ENCODE assay signal across 8 mouse cellular contexts in genomic region chr9:108686475-108686887, GRCm38 (mm10). TPM values are rescaled to one million over a fixed set of nuclear protein-coding genes. Genes with fewer than 3 reads are reported as not detected.
A peak's percentile ranks its signal among the peaks of the same experiment; 100 is the strongest.
DNase-seq lines count a peak whose midpoint lies in the region; ATAC-seq and TF ChIP-seq lines count a peak whose summit lies in the region.

No protein-coding gene starts in this region.

- H3K36me3 ChIP-seq in heart, embryonic 10.5 days, result peaks cover 34% of the 10 kb centered on the region
- H3K36me3 ChIP-seq in heart, embryonic 11.5 days (ENCODE audit: control insufficient read depth, insufficient read depth, low read length), result peaks cover 9% of the 10 kb centered on the region
- no peaks in the 10 kb centered on the region; the same call in 1 of the 2 replicates for H3K36me3 ChIP-seq in kidney, embryonic 14.5 days (ENCODE audit: control insufficient read depth, insufficient read depth, low read length)

- no peak for TF ChIP-seq POLR2A in brain, embryonic 14.5 days (IDR thresholded peaks at IDR 0.05; ENCODE audit: borderline replicate concordance, extremely low read depth, insufficient read depth, insufficient read length, poor library complexity, severe bottlenecking)

- no peak overlapping the region for H3K27ac ChIP-seq in heart, embryonic 10.5 days
- no peak overlapping the region for H3K27ac ChIP-seq in heart, embryonic 11.5 days (ENCODE audit: low read depth, low read length)
- no peak overlapping the region for H3K27ac ChIP-seq in kidney, embryonic 14.5 days (ENCODE audit: low read depth, low read length)

- no peak overlapping the region for H3K4me2 ChIP-seq in heart, embryonic 11.5 days
- H3K4me2 ChIP-seq in kidney, embryonic 14.5 days (replicated peaks; ENCODE audit: low read depth, low read length), result no peak overlapping the region

- peaks cover 5% of the 10 kb centered on the region; the same call in 1 of the 2 replicates for H3K4me1 ChIP-seq in heart, embryonic 10.5 days
- 0 out of 2 replicates have a peak, but pooled peaks cover 2% of the 10 kb centered on the region for H3K4me1 ChIP-seq in heart, embryonic 11.5 days (ENCODE audit: control insufficient read depth, insufficient read depth, low read length)
- H3K4me1 ChIP-seq in kidney, embryonic 14.5 days (ENCODE audit: control insufficient read depth, insufficient read depth, low read length), result no peaks in the 10 kb centered on the region

- H3K27me3 ChIP-seq in heart, embryonic 10.5 days (ENCODE audit: insufficient read depth, poor library complexity, severe bottlenecking), result peaks cover 11% of the 10 kb centered on the region
- no peaks in the 10 kb centered on the region for H3K27me3 ChIP-seq in heart, embryonic 11.5 days (ENCODE audit: control insufficient read depth, insufficient read depth, low read length)
- no peaks in the 10 kb centered on the region for H3K27me3 ChIP-seq in kidney, embryonic 14.5 days (ENCODE audit: control insufficient read depth, insufficient read depth, low read length)

- H3K9me3 ChIP-seq in heart, embryonic 10.5 days, result no peaks in the 10 kb centered on the region
- H3K9me3 ChIP-seq in heart, embryonic 11.5 days (replicated peaks; ENCODE audit: control insufficient read depth, low read length), result no peaks in the 10 kb centered on the region
- H3K9me3 ChIP-seq in kidney, embryonic 14.5 days (ENCODE audit: control insufficient read depth, low read length), result no peaks in the 10 kb centered on the region

- ATAC-seq in heart, embryonic 11.5 days (replicated peaks; ENCODE audit: insufficient number of reproducible peaks, low FRiP score, low TSS enrichment), result no peak
- ATAC-seq in megakaryocyte progenitor cell, adult 5-6 weeks (replicated peaks; ENCODE audit: poor library complexity), result no peak
- no peak for ATAC-seq in kidney, embryonic 14.5 days (ENCODE audit: low FRiP score, low TSS enrichment)

- H3K9ac ChIP-seq in heart, embryonic 11.5 days (ENCODE audit: low read depth, low read length), result no peak overlapping the region
- H3K9ac ChIP-seq in kidney, embryonic 14.5 days (ENCODE audit: low read depth, low read length), result no peak overlapping the region

- peak; percentile 74 for DNase-seq in heart, embryonic 10.5 days (ENCODE audit: low spot score)
- peak; percentile 60 for DNase-seq in brain, embryonic 14.5 days (ENCODE audit: low read depth)
- peak; percentile 10 for DNase-seq in gastrocnemius, postnatal 25 days
- peak; percentile 21 for DNase-seq in lung, postnatal 14 days
- DNase-seq in right cerebral cortex, postnatal 14 days, result no peak

- 58% methylated on average over 4 of the region's 4 CpGs for WGBS in heart, embryonic 10.5 days
- 44% methylated on average over 4 of the region's 4 CpGs for WGBS in heart, embryonic 11.5 days (ENCODE audit: insufficient replicate concordance)
- whole genome bisulfite sequencing in kidney, embryonic 14.5 days, result 23% methylated on average over 4 of the region's 4 CpGs

- H3K4me3 ChIP-seq in heart, embryonic 10.5 days, result no peak overlapping the region
- H3K4me3 ChIP-seq in heart, embryonic 11.5 days (ENCODE audit: low read depth, low read length), result no peak overlapping the region
- no peak overlapping the region for H3K4me3 ChIP-seq in kidney, embryonic 14.5 days (ENCODE audit: low read length)

- TF ChIP-seq CTCF in brain, embryonic 14.5 days (IDR thresholded peaks at IDR 0.05; ENCODE audit: borderline replicate concordance, extremely low read depth, insufficient read depth, insufficient read length), result no peak

RNA-seq across cellular contexts. Expression of gene Prkar2a, which starts 2.6 kb away (rescaled TPM):
- polyA plus RNA-seq in heart, embryonic 10.5 days (2016; fragmentation: Nextera tagmentation; extraction: Ambion mirVana), result 26.5 and 29.1 TPM in 2 replicates
- polyA plus RNA-seq in heart, embryonic 11.5 days (2014; fragmentation: Nextera tagmentation; extraction: Ambion mirVana), result 29.8 and 33.7 TPM in 2 replicates
- 33.8 and 52.8 TPM in 2 replicates for polyA plus RNA-seq in brain, embryonic 14.5 days (2012; rRNA removed)
- 100 to 1,000 TPM; 122 to 134 TPM for total RNA-seq in gastrocnemius, postnatal 25 days (2021)
- 20.0 and 21.9 TPM in 2 replicates for total RNA-seq in megakaryocyte progenitor cell, adult 5-6 weeks (2015)
- 17.4 and 29.2 TPM in 2 replicates for total RNA-seq in megakaryocyte progenitor cell, adult 5-6 weeks (2017)
- 25.9 and 28.8 TPM in 2 replicates for polyA plus RNA-seq in kidney, embryonic 14.5 days (2014; fragmentation: Nextera tagmentation; extraction: Ambion mirVana)

RNA-seq across cellular contexts. Expression of gene Slc25a20, which starts 24.6 kb away (rescaled TPM):
- 53.0 and 53.7 TPM in 2 replicates for polyA plus RNA-seq in heart, embryonic 10.5 days (2016; fragmentation: Nextera tagmentation; extraction: Ambion mirVana)
- polyA plus RNA-seq in heart, embryonic 11.5 days (2014; fragmentation: Nextera tagmentation; extraction: Ambion mirVana), result 30.3 and 45.9 TPM in 2 replicates
- polyA plus RNA-seq in brain, embryonic 14.5 days (2012; rRNA removed), result 19.5 and 22.6 TPM in 2 replicates
- total RNA-seq in gastrocnemius, postnatal 25 days (2021), result 10 to 100 TPM; 67.1 to 73.5 TPM
- 18.5 and 21.5 TPM in 2 replicates for total RNA-seq in megakaryocyte progenitor cell, adult 5-6 weeks (2015)
- total RNA-seq in megakaryocyte progenitor cell, adult 5-6 weeks (2017), result 26.0 and 28.3 TPM in 2 replicates
- 25.8 and 41.7 TPM in 2 replicates for polyA plus RNA-seq in kidney, embryonic 14.5 days (2014; fragmentation: Nextera tagmentation; extraction: Ambion mirVana)

RNA-seq across cellular contexts. Expression of gene Arih2, which starts 37.3 kb away (rescaled TPM):
- polyA plus RNA-seq in heart, embryonic 10.5 days (2016; fragmentation: Nextera tagmentation; extraction: Ambion mirVana), result 50.3 and 52.0 TPM in 2 replicates
- 37.6 and 44.3 TPM in 2 replicates for polyA plus RNA-seq in heart, embryonic 11.5 days (2014; fragmentation: Nextera tagmentation; extraction: Ambion mirVana)
- 47.9 and 49.0 TPM in 2 replicates for polyA plus RNA-seq in brain, embryonic 14.5 days (2012; rRNA removed)
- 10 to 100 TPM; 52.7 to 61.0 TPM for total RNA-seq in gastrocnemius, postnatal 25 days (2021)
- total RNA-seq in megakaryocyte progenitor cell, adult 5-6 weeks (2015), result 20.0 and 20.1 TPM in 2 replicates
- total RNA-seq in megakaryocyte progenitor cell, adult 5-6 weeks (2017), result 42.5 and 47.4 TPM in 2 replicates
- 32.7 and 38.8 TPM in 2 replicates for polyA plus RNA-seq in kidney, embryonic 14.5 days (2014; fragmentation: Nextera tagmentation; extraction: Ambion mirVana)
